Mouse (Mus musculus) large intestine, adult 2 months (tissue): ENCODE measurements around the gene Gm43951. TPM values are rescaled to one million over a fixed set of nuclear protein-coding genes. Genes with fewer than 3 reads are reported as not detected.

ENCODE experiments used
- DNase-seq: peaks from one replicate; pipeline ENCODE4 v3.0.0-alpha.2; 2012; ENCODE audit warnings: low read depth, low spot score
- WGBS: fragments of 180-500 bp; shearing (Covaris S2); methylation state at CpG from one replicate; pipeline ENCODE4 v1.1.7; 2018; 5-methylcytosine and 5-hydroxymethylcytosine counted together
- polyA plus RNA-seq: library from polyadenylated mRNA; depleted of rRNA; stranded (reverse); fragments of >200 nt; gene quantifications from 2 replicates; pipeline ENCODE4 v1.2.3, GENCODE M21; 2012; rRNA removed

The Gm43951 gene
- polyA plus RNA-seq: 0.06 and 0.16 TPM in 2 replicates

DNA sequence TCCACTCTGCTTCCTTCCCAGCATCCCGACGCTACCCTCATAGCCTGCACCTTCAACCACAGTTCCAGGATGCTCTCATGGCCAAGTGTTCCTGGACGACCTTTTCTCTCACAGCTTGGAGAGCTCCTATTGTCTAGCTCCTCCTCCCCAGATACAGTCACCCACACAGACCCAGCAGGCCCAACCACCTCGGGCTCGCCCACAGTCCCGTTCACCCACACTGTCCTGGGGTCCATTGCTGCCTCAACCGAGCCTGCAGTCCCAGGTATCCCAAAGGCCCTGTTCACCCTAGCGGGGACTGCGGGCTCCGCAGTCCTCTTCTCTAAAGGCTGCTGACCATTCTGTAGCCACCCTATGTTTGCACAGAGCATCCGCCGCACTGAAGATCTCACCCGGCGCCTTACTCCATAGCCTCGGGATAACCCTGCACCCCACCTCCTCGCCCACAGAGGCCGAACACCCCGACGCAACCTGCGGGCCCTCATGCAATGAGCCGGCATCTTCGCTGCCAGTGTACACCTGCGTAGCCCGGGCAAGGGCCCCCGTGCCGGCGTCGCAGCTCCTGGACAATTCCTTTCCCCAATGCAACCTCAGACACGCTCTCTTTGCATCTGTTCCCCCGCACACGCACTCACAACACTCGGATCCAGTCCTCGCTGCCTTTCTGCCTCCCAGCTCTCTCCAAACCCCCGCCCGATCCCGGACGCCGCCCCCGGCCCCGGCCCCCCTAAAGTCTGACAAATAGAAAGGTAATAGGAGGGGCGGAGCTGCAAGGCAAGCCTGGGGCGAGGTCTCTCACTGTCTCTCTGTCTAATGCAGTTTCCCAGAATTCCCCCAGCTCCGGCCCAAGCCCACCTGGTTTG, at the start of gene Gm43951:
Gene Gm43951 (minus strand): TSS at position 500 of the 863 bp plus-strand sequence.
- DNase-seq: no peak
- under 1% methylated on average over 43 of the region's 43 CpGs for WGBS

DNA sequence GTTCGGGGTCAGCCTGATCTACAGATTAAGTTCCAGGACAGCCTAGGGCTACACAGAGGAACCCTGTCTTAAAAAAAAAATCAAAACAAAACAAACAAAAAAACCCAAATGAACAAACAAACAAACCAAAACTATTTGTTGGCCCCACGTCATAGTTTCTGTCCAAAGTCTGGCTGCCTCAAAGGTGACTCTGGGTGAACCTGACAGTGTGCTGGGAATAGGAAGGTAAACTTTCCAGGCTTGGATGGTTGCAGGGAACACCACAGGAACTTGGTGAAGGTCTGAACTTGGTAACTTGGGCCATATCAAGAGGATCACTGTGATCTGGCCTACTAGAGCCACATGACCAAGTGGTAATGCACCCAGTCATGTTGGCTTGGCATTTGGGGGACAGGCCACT, 49.8 kb upstream of the Gm43951 start:
- 66% methylated on average over 2 of the region's 2 CpGs for WGBS
- no peak for DNase-seq

- WGBS: 47% methylated on average over 4 of the region's 4 CpGs
- no peak for DNase-seq
These were observed 49.0 kb upstream of the Gm43951 start for GRCm38 (mm10) chr11:72255629-72256028.

GRCm38 (mm10) chr11:72245196-72245753, 38.6 kb upstream of the Gm43951 start:
- no peak for DNase-seq
- WGBS: 81% methylated on average over 8 of the region's 8 CpGs

GRCm38 (mm10) chr11:72240062-72240860, 33.6 kb upstream of the Gm43951 start:
- DNase-seq: no peak
- WGBS: 65% methylated on average over 4 of the region's 4 CpGs

- WGBS: 65% methylated on average over 5 of the region's 5 CpGs
These were observed 27.4 kb upstream of the Gm43951 start for GRCm38 (mm10) chr11:72234013-72234412.

DNA sequence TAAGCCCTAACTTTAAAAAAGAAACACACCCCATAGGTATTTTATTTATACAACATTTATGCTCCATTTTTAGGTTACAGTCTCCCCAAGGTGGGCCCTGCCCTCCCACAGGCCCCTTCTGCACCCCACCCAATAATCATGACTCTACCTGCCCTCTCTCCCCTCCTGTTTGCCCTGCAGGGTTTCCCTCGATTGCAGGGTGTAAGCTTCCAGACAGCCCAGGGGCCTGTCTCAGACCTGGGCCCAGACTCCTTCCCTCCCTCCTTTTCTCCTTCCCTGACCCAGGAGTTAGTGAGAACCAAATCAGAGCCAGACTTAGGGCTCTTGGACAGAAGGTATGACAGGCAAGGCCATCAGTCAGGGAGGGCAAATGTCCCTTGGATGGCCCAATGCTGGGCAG, 26.4 kb upstream of the Gm43951 start:
- no peak for DNase-seq
- 38% methylated on average over 1 of the region's 1 CpGs for WGBS

More at GRCm38 (mm10) chr11:72234013-72234412, 27.4 kb upstream of the Gm43951 start:
- no peak for DNase-seq

GRCm38 (mm10) chr11:72232068-72232467, 25.4 kb upstream of the Gm43951 start:
- DNase-seq: no peak
- WGBS: 84% methylated on average over 7 of the region's 7 CpGs

- DNase-seq: no peak
- 20% methylated on average over 4 of the region's 4 CpGs for WGBS
These were observed 21.9 kb upstream of the Gm43951 start for GRCm38 (mm10) chr11:72228513-72228912.

GRCm38 (mm10) chr11:72226901-72227300, 20.3 kb upstream of the Gm43951 start:
- DNase-seq: no peak
- WGBS: 59% methylated on average over 6 of the region's 6 CpGs

- 57% methylated on average over 10 of the region's 10 CpGs for WGBS
- no peak for DNase-seq
These were observed 19.6 kb upstream of the Gm43951 start for GRCm38 (mm10) chr11:72226020-72226791.

DNA sequence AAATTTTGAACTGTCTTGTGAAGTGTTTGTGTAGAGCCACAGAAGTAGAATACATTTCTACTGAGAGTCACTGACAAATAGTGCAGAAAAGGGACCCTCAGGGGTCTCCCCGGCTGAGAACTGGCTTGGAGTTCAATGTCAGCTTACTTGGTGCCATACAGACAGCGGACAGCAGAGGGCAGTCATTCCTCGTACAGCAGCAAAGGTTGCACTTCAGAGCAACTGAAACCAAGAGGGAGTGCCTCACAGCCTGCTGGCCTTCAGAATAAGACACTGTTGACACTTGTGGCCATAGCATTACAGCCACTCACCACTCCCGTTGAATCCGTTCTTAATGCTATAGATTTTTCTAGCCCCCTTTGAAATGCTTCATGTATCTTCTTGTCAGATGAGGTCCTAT, 18.2 kb upstream of the Gm43951 start:
- DNase-seq: no peak
- WGBS: 3% methylated on average over 5 of the region's 5 CpGs

GRCm38 (mm10) chr11:72223414-72223813, 16.8 kb upstream of the Gm43951 start:
- DNase-seq: no peak
- 80% methylated on average over 4 of the region's 4 CpGs for WGBS

DNA sequence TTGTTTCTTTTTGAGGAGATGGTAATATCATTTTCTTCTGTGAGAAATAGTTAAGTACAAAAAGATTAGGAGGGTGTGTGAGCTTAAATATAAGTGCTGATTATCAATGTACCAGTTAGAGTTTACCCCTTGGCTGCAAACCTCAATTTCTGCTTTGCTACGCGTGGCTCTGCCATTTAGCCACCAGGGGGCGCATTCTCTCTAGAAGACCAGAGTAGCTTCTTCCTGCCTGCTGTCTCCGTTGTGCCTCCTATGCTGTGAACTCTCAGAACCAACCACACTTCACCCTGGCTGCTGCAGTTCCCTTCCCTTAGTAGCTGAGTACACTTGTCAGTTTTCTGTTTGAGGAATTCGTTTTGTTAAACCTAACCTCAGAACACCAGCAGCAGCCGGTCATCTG, 14.6 kb upstream of the Gm43951 start:
- DNase-seq: no peak
- whole genome bisulfite sequencing: 16% methylated on average over 6 of the region's 6 CpGs

DNA sequence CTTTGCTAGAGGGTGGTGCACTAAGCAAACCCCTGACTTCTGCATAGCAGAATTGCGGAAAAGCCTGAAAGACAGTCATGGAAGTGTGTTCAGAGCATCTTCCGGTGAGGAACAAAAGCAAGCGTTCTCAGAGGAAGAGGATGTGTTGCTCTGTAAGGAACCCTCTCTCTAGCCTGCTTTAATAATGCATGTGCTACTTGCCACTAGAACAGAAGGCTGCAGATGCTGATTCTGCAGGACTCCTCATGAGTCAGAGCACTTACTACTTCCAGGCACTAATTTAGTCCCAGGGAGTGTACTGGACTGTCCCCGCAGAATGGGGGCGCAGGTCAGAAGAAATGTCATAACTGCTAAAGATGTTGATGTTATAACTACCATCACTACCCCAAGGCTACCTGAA, 10.5 kb upstream of the Gm43951 start:
- WGBS: 75% methylated on average over 5 of the region's 5 CpGs
- no peak for DNase-seq

DNA sequence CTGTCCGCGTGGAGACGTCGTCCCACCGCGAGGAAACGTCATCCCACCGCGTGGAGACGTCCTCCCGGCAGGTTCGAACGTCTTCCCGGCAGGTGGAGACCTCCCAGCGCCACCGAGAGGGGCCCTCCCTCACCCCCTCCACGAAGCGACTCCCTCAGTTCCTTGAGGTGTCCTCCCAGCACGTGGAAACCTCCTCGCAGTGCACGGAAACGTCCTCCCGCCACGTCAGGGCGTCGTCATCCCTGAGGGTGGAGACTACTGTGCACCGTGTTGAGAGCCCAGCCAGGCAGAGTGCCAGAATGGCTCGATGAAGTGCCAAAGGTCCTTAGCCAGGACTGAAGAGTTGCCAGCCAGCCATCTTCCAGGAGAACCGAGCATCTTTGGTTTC, 8.8 kb upstream of the Gm43951 start, which contains the start of gene Med31:
Gene Med31 (minus strand): TSS at position 183 of the 388 bp plus-strand sequence.
- peak; percentile 87 for DNase-seq

GRCm38 (mm10) chr11:72214591-72215409, 8.2 kb upstream of the Gm43951 start:
- WGBS: under 1% methylated on average over 51 of the region's 51 CpGs
- DNase-seq: peak; percentile 90

More for the DNA sequence above, 8.8 kb upstream of the Gm43951 start, which contains the start of gene Med31:
- under 1% methylated on average over 29 of the region's 29 CpGs for WGBS

- 2% methylated on average over 17 of the region's 17 CpGs for WGBS
- no peak for DNase-seq
These were observed 1.3 kb upstream of the Gm43951 start for GRCm38 (mm10) chr11:72207834-72208377.
